Mouse (Mus musculus) embryonic facial prominence, embryonic 14.5 days (tissue): ENCODE results near the gene Dok3. TPM values are rescaled to one million over a fixed set of nuclear protein-coding genes. Genes with fewer than 3 reads are reported as not detected.
"Not testable (repeated sequence)": the region's sequence is repeated elsewhere in the genome, so short reads cannot be mapped to it uniquely, and the experiment has no call there.

Experiments used
- ATAC-seq: fragments of 200-750 bp; cut with Nextera tagmentation; 2 replicates; pipeline ENCODE4 v1.8.0; 2017; ENCODE audit warnings: low read depth, moderate number of reproducible peaks, moderate TSS enrichment
- DNase-seq: peaks from one replicate; pipeline ENCODE4 v3.0.0-alpha.2; 2015; ENCODE audit warnings: low spot score
- H3K27ac ChIP-seq: fragments of 300-500 bp; sonication (generic); replicated peaks from 2 replicates; pipeline ENCODE4 v1.5.1; 2014; ENCODE audit warnings: low read depth, mild to moderate bottlenecking, low read length, moderate library complexity
- H3K27me3 ChIP-seq: fragments of 300-500 bp; sonication (generic); replicated peaks from 2 replicates; pipeline ENCODE4 v1.6.1; 2014; ENCODE audit warnings: low read length; ENCODE audit not compliant: control insufficient read depth, insufficient read depth
- H3K36me3 ChIP-seq: fragments of 300-500 bp; sonication (generic); 2 replicates; pipeline ENCODE4 v1.6.1; 2014; ENCODE audit warnings: low read length, mixed read lengths; ENCODE audit not compliant: control insufficient read depth, insufficient read depth
- H3K4me1 ChIP-seq: fragments of 300-500 bp; sonication (generic); 2 replicates; pipeline ENCODE4 v1.6.1; 2014; ENCODE audit warnings: antibody characterized with exemption, low read length; ENCODE audit not compliant: control insufficient read depth, insufficient read depth
- H3K4me2 ChIP-seq: fragments of 300-500 bp; sonication (generic); 2 replicates; pipeline ENCODE4 v1.6.1; 2014; ENCODE audit warnings: low read depth, mild to moderate bottlenecking, low read length, moderate library complexity, mixed read lengths
- H3K4me3 ChIP-seq: fragments of 300-500 bp; sonication (generic); 2 replicates; pipeline ENCODE4 v1.5.1; 2014; ENCODE audit warnings: low read depth, mild to moderate bottlenecking, low read length
- H3K9ac ChIP-seq: fragments of 300-500 bp; sonication (generic); 2 replicates; pipeline ENCODE4 v1.6.1; 2014; ENCODE audit warnings: low read depth, mild to moderate bottlenecking, low read length, moderate library complexity, mixed read lengths
- H3K9me3 ChIP-seq: fragments of 300-500 bp; sonication (generic); 2 replicates; pipeline ENCODE4 v1.6.1; 2016; ENCODE audit warnings: low read length; ENCODE audit not compliant: control insufficient read depth
- WGBS: fragments of 180-500 bp; shearing (Covaris S2); extraction: QIAGEN DNeasy Blood & Tissue Kit; methylation state at CpG from one replicate; pipeline ENCODE4 v1.1.7; 2014; 5-methylcytosine and 5-hydroxymethylcytosine counted together
- polyA plus RNA-seq: library from polyadenylated mRNA; unstranded; fragments of >200 nt; fragmentation: Nextera tagmentation; extraction: Ambion mirVana; gene quantifications from 2 replicates; pipeline ENCODE4 v1.2.1, GENCODE M21; 2014

Gene Dok3
- polyA plus RNA-seq, 1 experiment from 2014 or later = 3.8 TPM

DNA sequence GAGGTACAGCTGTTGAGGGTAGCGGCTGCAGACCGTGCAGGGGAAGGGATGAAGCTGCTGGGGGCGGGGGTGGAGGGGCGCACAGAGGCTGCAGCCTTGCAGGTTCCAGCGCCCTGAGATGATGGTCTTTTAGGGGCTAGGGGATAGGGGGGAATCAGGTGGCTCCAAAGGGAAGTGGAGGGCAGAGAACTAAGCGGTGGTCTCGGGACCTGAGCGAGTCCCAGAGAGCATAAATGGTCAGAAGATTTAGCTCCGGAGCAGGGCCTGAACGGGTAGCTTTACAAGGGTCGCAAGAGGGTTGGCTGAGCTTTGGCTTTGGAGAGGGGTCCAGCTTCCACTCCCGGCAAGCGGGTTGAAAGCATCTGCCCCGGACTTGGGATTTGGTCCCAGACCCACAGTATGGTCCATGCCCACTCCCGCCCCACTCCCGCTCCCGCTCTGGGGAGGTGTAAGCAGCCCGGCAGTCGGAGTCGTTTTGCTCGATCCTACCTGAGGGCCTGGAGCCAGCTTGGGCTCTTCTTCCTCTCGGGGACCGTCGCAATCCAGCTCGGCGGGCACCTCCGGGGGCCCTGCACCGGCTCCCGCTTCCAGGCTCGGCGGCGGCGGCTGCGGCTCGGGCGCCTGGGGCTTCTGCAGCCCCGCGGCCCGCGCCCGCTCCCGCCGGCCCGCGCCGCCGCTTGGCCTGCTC lies 41.3 kb upstream of the Dok3 start:
- ATAC-seq = peak; percentile 64
- H3K36me3 ChIP-seq = peaks cover 10% of the 10 kb centered on the region; the same call in 1 of the 2 replicates
- no peaks in the 10 kb centered on the region for H3K27me3 ChIP-seq
- H3K9ac ChIP-seq = peak overlapping the region; percentile 97
- H3K4me1 ChIP-seq = peaks cover 6% of the 10 kb centered on the region
- peak overlapping the region; percentile 95 for H3K4me3 ChIP-seq
- DNase-seq = peak; percentile 60
- WGBS = 0% methylated on average over 18 of the region's 47 CpGs
- peak overlapping the region; percentile 95 for H3K4me2 ChIP-seq
- peak overlapping the region; percentile 92 for H3K27ac ChIP-seq
- H3K9me3 ChIP-seq = no peaks in the 10 kb centered on the region

DNA sequence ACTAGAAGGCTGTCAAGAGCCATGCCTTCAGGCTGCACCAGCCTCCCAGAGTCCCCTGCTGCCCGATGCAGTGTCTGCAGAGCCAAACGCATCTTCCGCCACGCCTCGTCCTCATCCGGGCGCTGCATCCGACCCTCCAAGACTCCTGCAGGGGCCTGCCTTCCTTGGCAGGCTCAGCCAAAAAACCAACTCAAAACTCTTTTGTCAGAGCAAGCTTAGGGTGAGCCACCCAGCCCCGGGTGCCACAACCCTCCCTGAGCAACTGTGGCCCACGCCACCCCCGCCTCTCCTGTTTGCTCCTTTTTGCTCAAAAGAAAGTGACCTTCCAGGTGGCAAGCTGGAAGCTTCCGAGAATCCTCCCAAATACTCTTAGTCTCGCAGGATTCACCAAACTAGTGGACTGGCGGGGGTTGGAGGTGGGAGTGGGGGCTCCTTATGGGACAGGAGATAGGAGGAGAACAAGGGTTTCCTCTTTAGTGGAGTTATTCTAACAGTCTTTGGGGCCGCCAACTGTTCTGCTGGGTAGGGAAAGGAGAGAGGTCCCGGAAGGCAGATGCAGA lies 40.7 kb upstream of the Dok3 start:
- peak overlapping the region; percentile 97 for H3K9ac ChIP-seq
- no peaks in the 10 kb centered on the region for H3K27me3 ChIP-seq
- 8% methylated on average over 16 of the region's 16 CpGs for WGBS
- peaks cover 10% of the 10 kb centered on the region; the same call in 1 of the 2 replicates for H3K36me3 ChIP-seq
- peak overlapping the region; percentile 95 for H3K4me3 ChIP-seq
- H3K4me2 ChIP-seq = peak overlapping the region; percentile 95
- H3K9me3 ChIP-seq = no peaks in the 10 kb centered on the region
- no peak for ATAC-seq
- H3K4me1 ChIP-seq = peaks cover 6% of the 10 kb centered on the region
- peak; percentile 33 for DNase-seq
- peak overlapping the region; percentile 92 for H3K27ac ChIP-seq

DNA sequence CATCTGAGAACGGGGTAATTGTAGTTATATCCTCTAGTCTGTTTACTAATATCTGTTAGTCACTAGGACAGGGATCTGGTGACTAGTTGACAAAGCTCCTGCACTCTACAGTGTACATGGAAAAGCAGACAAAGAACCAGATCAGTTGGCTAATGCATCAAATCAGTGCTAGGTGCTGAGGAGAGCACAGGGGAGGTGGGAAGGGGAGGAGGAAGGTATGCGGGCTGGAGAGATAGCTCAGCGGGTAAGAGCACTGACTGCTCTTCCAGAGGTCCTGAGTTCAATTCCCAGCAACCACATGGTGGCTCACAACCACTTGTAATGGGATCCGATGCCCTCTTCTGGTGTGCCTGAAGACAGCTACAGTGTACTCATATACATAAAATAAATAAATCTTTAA lies 39.4 kb upstream of the Dok3 start:
- not testable (repeated sequence) for H3K9me3 ChIP-seq, ATAC-seq, H3K4me2 ChIP-seq, H3K27ac ChIP-seq, H3K27me3 ChIP-seq, H3K36me3 ChIP-seq, H3K9ac ChIP-seq, DNase-seq, H3K4me3 ChIP-seq, H3K4me1 ChIP-seq
- WGBS = 87% methylated on average over 4 of the region's 4 CpGs

DNA sequence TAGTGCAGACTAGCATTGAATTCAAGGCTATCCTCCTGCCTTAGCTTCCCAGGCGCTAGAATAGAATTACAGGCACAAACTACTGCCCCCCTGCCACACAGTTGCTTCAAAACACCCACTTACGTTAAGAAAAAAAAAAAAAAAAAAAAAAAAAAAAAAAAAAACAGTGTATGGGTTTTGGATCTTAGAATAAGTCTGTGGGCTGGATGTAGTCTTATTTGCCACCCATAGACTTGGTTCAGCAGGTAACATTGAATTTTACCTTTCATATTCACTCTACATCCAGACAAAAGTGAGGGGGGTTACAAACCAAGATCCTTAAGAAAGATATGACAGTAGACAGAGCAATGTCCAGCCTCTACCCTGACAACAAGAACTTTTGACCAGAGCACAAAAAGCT lies 38.9 kb upstream of the Dok3 start:
- H3K9ac ChIP-seq = no peak overlapping the region
- no peak overlapping the region for H3K4me2 ChIP-seq
- 80% methylated on average over 2 of the region's 2 CpGs for whole genome bisulfite sequencing
- no peak overlapping the region for H3K4me3 ChIP-seq
- no peak for DNase-seq
- H3K27me3 ChIP-seq = no peaks in the 10 kb centered on the region
- H3K27ac ChIP-seq = no peak overlapping the region
- H3K9me3 ChIP-seq = no peaks in the 10 kb centered on the region
- H3K36me3 ChIP-seq = peaks cover 10% of the 10 kb centered on the region; the same call in 1 of the 2 replicates
- ATAC-seq = no peak
- H3K4me1 ChIP-seq = peaks cover 6% of the 10 kb centered on the region

DNA sequence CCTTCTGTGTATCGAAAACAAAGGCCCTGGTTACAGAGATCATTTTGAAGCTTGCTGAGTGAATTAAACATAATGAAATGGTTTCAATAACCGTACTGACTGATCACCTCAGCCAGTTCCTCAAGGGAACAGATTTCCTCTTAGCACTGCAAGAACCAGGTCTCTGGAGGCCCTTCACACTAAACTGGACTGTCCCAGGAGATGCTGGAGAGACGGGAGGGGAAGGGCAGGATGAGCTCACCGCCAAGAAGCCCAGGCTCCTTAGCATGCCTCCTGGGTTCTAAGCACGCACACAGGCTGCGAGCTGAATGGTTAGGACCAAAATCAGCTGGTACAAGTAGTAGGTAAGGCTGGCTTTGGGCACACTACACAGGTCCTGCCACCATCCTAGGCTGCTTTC lies 37.9 kb upstream of the Dok3 start:
- ATAC-seq = no peak
- H3K27me3 ChIP-seq = no peaks in the 10 kb centered on the region
- no peak overlapping the region for H3K4me2 ChIP-seq
- 85% methylated on average over 6 of the region's 6 CpGs for WGBS
- H3K36me3 ChIP-seq = peaks cover 10% of the 10 kb centered on the region; the same call in 1 of the 2 replicates
- H3K9ac ChIP-seq = no peak overlapping the region
- no peak overlapping the region for H3K27ac ChIP-seq
- peaks cover 6% of the 10 kb centered on the region for H3K4me1 ChIP-seq
- H3K9me3 ChIP-seq = no peaks in the 10 kb centered on the region
- peak; percentile 53 for DNase-seq
- H3K4me3 ChIP-seq = no peak overlapping the region

DNA sequence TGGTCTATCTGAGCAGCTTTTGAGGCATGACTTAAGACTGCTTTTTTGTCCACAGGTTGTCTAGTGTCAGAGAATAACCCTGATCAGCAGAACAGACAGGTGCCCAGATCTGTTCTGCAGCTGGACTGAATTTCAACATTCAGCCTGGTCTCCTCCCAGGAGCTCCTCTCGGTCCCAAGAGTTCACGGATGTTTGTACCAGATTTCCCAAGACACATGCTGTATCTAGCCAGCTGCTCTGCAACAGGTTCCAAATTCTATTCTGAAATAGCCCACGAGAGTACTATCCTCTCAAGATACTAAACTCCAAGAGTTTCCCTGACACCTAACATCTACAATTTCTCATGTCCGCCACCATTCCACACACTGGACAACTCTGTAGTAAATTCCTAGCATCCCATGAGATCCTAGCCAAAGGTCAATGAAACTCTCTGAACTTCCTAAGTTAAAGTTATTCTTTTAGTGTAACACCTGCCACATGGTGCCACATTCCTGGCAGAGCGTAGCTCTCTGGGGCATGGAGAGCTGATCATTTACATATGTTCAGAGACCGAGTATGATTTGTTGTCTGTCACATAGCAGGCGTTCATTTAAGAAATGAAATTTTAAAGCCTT lies 34.3 kb upstream of the Dok3 start:
- H3K36me3 ChIP-seq = peaks cover 24% of the 10 kb centered on the region
- ATAC-seq = no peak
- H3K9me3 ChIP-seq = no peaks in the 10 kb centered on the region
- H3K4me2 ChIP-seq = no peak overlapping the region
- no peak overlapping the region for H3K4me3 ChIP-seq
- no peaks in the 10 kb centered on the region for H3K27me3 ChIP-seq
- DNase-seq = peak; percentile 23
- H3K9ac ChIP-seq = no peak overlapping the region
- H3K27ac ChIP-seq = no peak overlapping the region
- no peaks in the 10 kb centered on the region for H3K4me1 ChIP-seq
- 54% methylated on average over 7 of the region's 7 CpGs for WGBS

DNA sequence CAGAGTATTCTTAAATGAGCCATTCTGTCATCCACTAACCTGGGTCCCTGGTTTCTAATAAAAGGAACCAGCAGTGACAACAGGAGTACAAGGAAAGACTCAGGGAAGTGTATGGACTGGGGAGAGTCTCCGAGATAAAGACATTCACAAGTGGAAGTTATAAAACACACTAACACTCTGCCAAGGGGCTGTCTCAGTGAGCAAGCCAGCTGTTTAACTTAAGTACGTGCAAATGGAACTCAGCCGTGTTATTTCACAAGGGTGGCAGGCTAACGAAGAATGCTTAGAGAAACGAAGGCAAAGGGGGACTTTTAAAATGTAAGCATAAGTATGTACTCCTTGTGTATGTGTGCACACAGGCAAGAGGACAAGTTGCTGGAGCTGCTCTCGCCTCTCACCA lies 28.4 kb upstream of the Dok3 start:
- no peaks in the 10 kb centered on the region for H3K27me3 ChIP-seq
- H3K4me1 ChIP-seq = no peaks in the 10 kb centered on the region
- no peak overlapping the region for H3K4me3 ChIP-seq
- ATAC-seq = no peak
- peaks cover 53% of the 10 kb centered on the region for H3K36me3 ChIP-seq
- no peak overlapping the region for H3K4me2 ChIP-seq
- WGBS = 92% methylated on average over 6 of the region's 6 CpGs
- DNase-seq = no peak
- no peaks in the 10 kb centered on the region for H3K9me3 ChIP-seq
- no peak overlapping the region for H3K9ac ChIP-seq
- no peak overlapping the region for H3K27ac ChIP-seq

DNA sequence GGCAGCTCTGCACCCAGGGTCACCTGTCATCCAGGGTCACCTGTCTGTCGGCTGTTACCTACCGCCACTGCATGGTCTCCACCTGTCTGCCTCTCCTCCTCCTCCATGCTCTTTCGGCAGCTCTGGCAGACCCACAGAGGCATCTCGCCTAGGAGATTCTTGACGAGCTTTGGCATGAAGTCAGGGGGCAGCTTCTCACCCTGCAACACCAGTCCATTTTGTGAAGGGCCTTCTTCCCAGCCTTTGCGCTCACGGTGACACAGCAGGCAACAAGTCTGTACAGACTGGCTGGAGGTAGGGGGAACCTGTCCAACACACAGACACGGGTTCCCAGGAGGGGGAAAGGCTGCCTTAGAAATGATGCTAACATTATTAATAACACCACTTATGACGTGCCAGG lies 26.8 kb upstream of the Dok3 start:
- H3K4me2 ChIP-seq = no peak overlapping the region
- H3K9ac ChIP-seq = no peak overlapping the region
- no peaks in the 10 kb centered on the region for H3K4me1 ChIP-seq
- H3K4me3 ChIP-seq = no peak overlapping the region
- no peaks in the 10 kb centered on the region for H3K27me3 ChIP-seq
- H3K36me3 ChIP-seq = peaks cover 62% of the 10 kb centered on the region
- WGBS = 94% methylated on average over 9 of the region's 9 CpGs
- DNase-seq (no peak), ATAC-seq (no peak)
- no peak overlapping the region for H3K27ac ChIP-seq
- no peaks in the 10 kb centered on the region for H3K9me3 ChIP-seq
